Mouse (Mus musculus) liver, adult 2 months (tissue): ENCODE data around the gene Crb1.

ENCODE experiments used
- CTCF ChIP-seq: fragments of 200-500 bp; IDR thresholded peaks from 2 replicates; pipeline ENCODE4 v1.5.1; 2011; ENCODE audit warnings: low read depth, low read length, control low read depth
- POLR2A ChIP-seq: fragments of 200-500 bp; IDR thresholded peaks from 2 replicates; pipeline ENCODE4 v1.6.1; 2011; ENCODE audit warnings: low read length, control low read depth; ENCODE audit not compliant: insufficient read depth; ENCODE audit errors: extremely low read depth

- TF ChIP-seq CTCF (no peak), POLR2A (no peak)
These were observed 48.1 kb upstream of the Crb1 start for GRCm38 (mm10) chr1:139425006-139425405.
